Mouse (Mus musculus): ENCODE data around the gene Pakap. TPM values are rescaled to one million over a fixed set of nuclear protein-coding genes. Genes with fewer than 3 reads are reported as not detected.

Pakap gene
- polyA plus RNA-seq, 1 experiment from 2014 or later: 10.5 TPM

DNA sequence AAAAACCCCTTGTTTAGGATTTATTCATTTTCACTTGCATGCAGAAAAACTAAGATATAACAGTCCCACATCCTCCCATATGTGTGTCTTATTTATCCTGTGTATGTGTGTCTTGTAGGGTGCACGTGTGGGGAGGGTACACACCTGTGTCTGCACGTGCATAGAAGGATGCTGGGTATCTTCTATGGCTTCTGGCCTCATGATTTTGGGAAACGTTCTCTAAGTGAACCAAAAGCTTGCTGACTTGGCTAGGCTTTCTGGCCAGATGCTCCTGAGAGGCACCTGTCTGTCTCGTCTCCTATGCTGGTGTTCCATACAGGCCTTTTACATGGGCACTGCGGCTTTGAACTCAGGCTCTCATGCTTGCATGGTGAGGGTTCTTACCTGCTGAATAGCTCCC is 254.7 kb downstream of the Pakap start:
- Histone ChIP-seq H3K4me2 (no peak overlapping the region), H3K27ac (replicated peaks) (no peak overlapping the region; the same call in 1 of the 2 replicates), H3K4me1 (replicated peaks) (peaks cover 36% of the 10 kb centered on the region), H3K4me3 (no peak overlapping the region), H3K36me3 (no peaks in the 10 kb centered on the region), H3K27me3 (no peaks in the 10 kb centered on the region), H3K9ac (no peak overlapping the region), H3K9me3 (no peaks in the 10 kb centered on the region)
- 85% methylated on average over 5 of the region's 5 CpGs for WGBS
- no peak for ATAC-seq (ENCODE audit: low FRiP score, low read depth)

GRCm38 (mm10) chr4:57824626-57825240 is 256.8 kb downstream of the Pakap start:
- 12% methylated on average over 8 of the region's 8 CpGs for WGBS
- Histone ChIP-seq H3K4me2 (no peak overlapping the region), H3K4me3 (no peak overlapping the region), H3K27ac (replicated peaks) (no peak overlapping the region), H3K9me3 (no peaks in the 10 kb centered on the region), H3K9ac (no peak overlapping the region), H3K36me3 (no peaks in the 10 kb centered on the region), H3K27me3 (no peaks in the 10 kb centered on the region), H3K4me1 (replicated peaks) (peaks cover 36% of the 10 kb centered on the region)
- ATAC-seq (ENCODE audit: low FRiP score, low read depth): no peak

DNA sequence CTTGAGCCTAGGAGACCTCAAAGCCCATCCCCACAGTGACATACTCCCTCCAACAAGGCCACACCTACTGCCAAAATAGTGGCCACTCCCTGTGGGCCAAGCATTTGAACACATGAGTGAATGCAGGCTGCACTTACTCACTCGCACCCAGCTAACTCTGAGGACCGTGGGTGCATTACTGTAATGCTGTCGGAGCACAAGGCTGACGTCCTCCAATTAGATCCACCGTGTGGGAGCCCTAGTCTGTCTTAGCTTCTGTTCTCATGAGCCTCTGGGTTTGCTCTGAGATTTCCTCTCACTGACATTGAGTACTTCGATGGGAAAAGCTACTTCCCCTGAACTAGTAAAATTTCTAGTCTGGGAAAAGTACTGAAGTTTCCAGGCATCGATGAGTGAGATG is 258.3 kb downstream of the Pakap start:
- Histone ChIP-seq H3K36me3 (no peaks in the 10 kb centered on the region), H3K9me3 (no peaks in the 10 kb centered on the region), H3K4me2 (no peak overlapping the region), H3K9ac (no peak overlapping the region), H3K4me3 (no peak overlapping the region), H3K27me3 (no peaks in the 10 kb centered on the region), H3K27ac (replicated peaks) (no peak overlapping the region), H3K4me1 (replicated peaks) (peaks cover 39% of the 10 kb centered on the region)
- ATAC-seq (ENCODE audit: low FRiP score, low read depth): no peak
- WGBS: 88% methylated on average over 7 of the region's 7 CpGs

DNA sequence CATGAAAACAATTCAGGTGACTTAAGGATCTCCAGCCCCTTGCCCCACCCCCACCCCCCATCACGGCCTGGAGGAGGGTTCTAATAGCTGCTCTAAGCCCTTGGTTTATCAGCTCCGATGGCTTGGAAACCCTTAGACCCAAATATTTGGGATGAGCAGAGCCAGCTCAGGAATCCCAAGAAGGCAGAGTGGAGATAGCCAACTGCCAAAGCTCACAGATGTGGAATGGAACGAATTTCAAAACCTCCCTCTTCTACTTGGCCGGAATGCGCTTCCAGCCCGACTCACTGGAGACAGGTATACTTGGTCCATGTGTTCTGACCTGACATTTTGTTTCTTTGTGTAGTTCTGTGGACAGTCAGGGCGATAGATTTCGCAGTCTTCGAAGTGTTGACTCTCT is 261.2 kb downstream of the Pakap start:
- H3K4me2 ChIP-seq: no peak overlapping the region
- no peak overlapping the region for H3K4me3 ChIP-seq
- ATAC-seq (ENCODE audit: low FRiP score, low read depth): no peak
- no peaks in the 10 kb centered on the region for H3K9me3 ChIP-seq
- 79% methylated on average over 9 of the region's 9 CpGs for WGBS
- no peaks in the 10 kb centered on the region for H3K27me3 ChIP-seq
- H3K4me1 ChIP-seq (replicated peaks): peaks cover 28% of the 10 kb centered on the region
- H3K27ac ChIP-seq (replicated peaks): no peak overlapping the region
- no peak overlapping the region for H3K9ac ChIP-seq
- H3K36me3 ChIP-seq: no peaks in the 10 kb centered on the region

DNA sequence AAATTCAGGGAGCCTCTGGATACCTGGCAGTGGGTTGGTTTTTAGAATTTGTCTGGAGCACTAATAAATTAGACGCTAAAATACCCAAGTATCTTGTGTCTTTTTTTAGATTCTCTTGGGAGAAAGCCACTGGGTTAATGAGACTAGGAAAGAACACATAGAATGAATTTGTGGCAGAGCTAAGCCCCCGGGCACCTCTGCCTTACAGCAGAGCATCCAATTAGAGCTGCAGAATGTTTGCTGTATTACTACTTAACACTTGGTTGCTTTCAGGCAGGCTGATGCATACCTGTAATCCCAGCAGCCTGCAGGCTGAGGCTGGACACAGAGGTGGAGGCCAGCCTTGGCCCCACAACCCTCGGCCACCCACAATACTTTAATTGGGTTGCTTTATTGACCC is 261.8 kb downstream of the Pakap start:
- Histone ChIP-seq H3K9me3 (no peaks in the 10 kb centered on the region), H3K4me3 (no peak overlapping the region), H3K27ac (replicated peaks) (no peak overlapping the region), H3K27me3 (no peaks in the 10 kb centered on the region), H3K4me1 (replicated peaks) (peaks cover 22% of the 10 kb centered on the region), H3K4me2 (no peak overlapping the region), H3K36me3 (no peaks in the 10 kb centered on the region), H3K9ac (no peak overlapping the region)
- ATAC-seq (ENCODE audit: low FRiP score, low read depth): no peak
- WGBS: 58% methylated on average over 3 of the region's 3 CpGs

GRCm38 (mm10) chr4:57832318-57832717 is 264.3 kb downstream of the Pakap start:
- WGBS: 56% methylated on average over 7 of the region's 7 CpGs
- Histone ChIP-seq H3K36me3 (no peaks in the 10 kb centered on the region), H3K4me1 (replicated peaks) (peaks cover 14% of the 10 kb centered on the region; the same call in 1 of the 2 replicates)

GRCm38 (mm10) chr4:57833060-57833459 is 265.1 kb downstream of the Pakap start:
- no peak overlapping the region for H3K27ac ChIP-seq (replicated peaks)
- ATAC-seq (ENCODE audit: low FRiP score, low read depth): no peak
- H3K9me3 ChIP-seq: no peaks in the 10 kb centered on the region
- H3K9ac ChIP-seq: no peak overlapping the region
- no peak overlapping the region for H3K4me2 ChIP-seq
- H3K4me3 ChIP-seq: no peak overlapping the region
- H3K36me3 ChIP-seq: no peaks in the 10 kb centered on the region
- WGBS: 65% methylated on average over 4 of the region's 4 CpGs
- H3K4me1 ChIP-seq (replicated peaks): peaks cover 14% of the 10 kb centered on the region; the same call in 1 of the 2 replicates
- no peaks in the 10 kb centered on the region for H3K27me3 ChIP-seq

More at GRCm38 (mm10) chr4:57832318-57832717, 264.3 kb downstream of the Pakap start:
- no peak overlapping the region for H3K4me3 ChIP-seq
- H3K27ac ChIP-seq (replicated peaks): no peak overlapping the region
- no peak overlapping the region for H3K9ac ChIP-seq
- H3K27me3 ChIP-seq: no peaks in the 10 kb centered on the region
- ATAC-seq (ENCODE audit: low FRiP score, low read depth): no peak
- no peaks in the 10 kb centered on the region for H3K9me3 ChIP-seq
- no peak overlapping the region for H3K4me2 ChIP-seq

DNA sequence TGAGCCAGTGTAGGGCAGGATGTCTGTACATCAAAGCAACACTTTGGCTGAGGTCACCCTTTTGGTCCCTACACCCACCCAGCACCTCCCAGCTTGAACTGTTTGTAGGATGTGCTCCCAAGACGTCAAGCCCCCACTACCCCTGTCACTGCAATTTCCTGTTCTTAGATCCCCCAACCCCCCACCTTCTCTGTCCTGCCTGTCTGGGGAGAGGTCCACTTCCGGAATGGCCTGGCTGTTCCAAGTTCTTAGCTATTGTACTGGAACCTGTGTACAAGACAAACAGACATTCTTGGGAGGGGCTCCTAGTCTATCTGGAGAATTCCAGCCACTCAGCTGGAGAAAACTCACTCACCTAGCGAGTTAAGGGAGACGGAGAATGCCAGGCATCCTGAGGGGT is 266.2 kb downstream of the Pakap start:
- WGBS: 77% methylated on average over 4 of the region's 4 CpGs
- ATAC-seq (ENCODE audit: low FRiP score, low read depth): no peak
- Histone ChIP-seq H3K27me3 (no peaks in the 10 kb centered on the region), H3K36me3 (no peaks in the 10 kb centered on the region), H3K9ac (no peak overlapping the region), H3K4me1 (replicated peaks) (peaks cover 14% of the 10 kb centered on the region; the same call in 1 of the 2 replicates), H3K4me3 (no peak overlapping the region), H3K9me3 (no peaks in the 10 kb centered on the region), H3K4me2 (no peak overlapping the region), H3K27ac (replicated peaks) (no peak overlapping the region)

DNA sequence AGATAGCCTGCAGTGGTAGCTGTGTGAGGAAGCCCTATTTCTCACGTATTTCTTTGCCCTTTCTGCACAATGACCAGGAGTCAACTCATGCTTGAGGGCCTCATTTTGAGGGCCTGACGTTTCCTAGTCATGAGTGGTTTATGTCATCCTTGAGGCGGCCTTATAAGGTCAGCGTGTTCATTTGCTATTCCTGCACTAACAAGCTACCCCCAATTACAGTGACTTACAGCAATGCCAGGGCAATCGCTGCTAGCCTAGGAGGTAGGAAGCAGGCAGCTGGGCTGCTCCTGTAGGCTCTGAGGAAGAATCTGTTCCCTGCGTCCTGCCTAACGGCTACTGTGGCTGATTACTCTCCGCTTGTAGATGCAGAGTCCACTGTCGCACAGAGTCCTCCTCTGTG is 269.1 kb downstream of the Pakap start:
- Histone ChIP-seq H3K27ac (replicated peaks) (no peak overlapping the region), H3K4me2 (no peak overlapping the region), H3K27me3 (no peaks in the 10 kb centered on the region), H3K9me3 (no peaks in the 10 kb centered on the region), H3K4me3 (no peak overlapping the region), H3K4me1 (replicated peaks) (peaks cover 10% of the 10 kb centered on the region; the same call in 1 of the 2 replicates), H3K9ac (no peak overlapping the region), H3K36me3 (no peaks in the 10 kb centered on the region)
- 69% methylated on average over 9 of the region's 9 CpGs for WGBS
- no peak for ATAC-seq (ENCODE audit: low FRiP score, low read depth)

GRCm38 (mm10) chr4:57839343-57839742 is 271.4 kb downstream of the Pakap start:
- no peak overlapping the region for H3K27ac ChIP-seq (replicated peaks)
- no peaks in the 10 kb centered on the region for H3K9me3 ChIP-seq
- no peaks in the 10 kb centered on the region for H3K36me3 ChIP-seq
- no peaks in the 10 kb centered on the region for H3K4me1 ChIP-seq (replicated peaks)
- ATAC-seq (ENCODE audit: low FRiP score, low read depth): no peak
- no peak overlapping the region for H3K4me3 ChIP-seq
- H3K27me3 ChIP-seq: 0 out of 2 replicates have a peak, but pooled peaks cover 2% of the 10 kb centered on the region
- no peak overlapping the region for H3K9ac ChIP-seq
- no peak overlapping the region for H3K4me2 ChIP-seq
- WGBS: 74% methylated on average over 4 of the region's 4 CpGs

DNA sequence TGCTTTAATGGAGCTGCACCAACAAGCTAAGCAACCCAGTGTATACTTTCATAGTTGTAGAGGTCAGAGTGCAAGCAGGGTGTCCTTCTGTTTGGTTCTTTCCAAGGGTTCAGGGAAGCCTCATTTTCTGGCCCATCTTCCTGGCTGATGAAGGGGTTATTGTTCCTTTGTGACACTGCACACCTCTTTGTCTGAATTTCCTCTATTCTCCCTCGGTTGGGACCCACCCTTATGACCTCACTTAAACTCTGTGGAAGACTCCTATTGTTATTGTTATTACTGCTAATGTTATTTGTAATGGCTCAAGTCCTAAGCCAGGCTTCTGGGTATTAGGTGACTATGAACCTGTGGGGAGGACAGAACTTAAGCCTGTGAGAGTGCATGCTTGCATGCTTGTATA is 273.9 kb downstream of the Pakap start:
- 7% methylated on average over 1 of the region's 1 CpGs for WGBS
- Histone ChIP-seq H3K27me3 (0 out of 2 replicates have a peak, but pooled peaks cover 2% of the 10 kb centered on the region), H3K4me1 (replicated peaks) (peaks cover 16% of the 10 kb centered on the region), H3K27ac (replicated peaks) (no peak overlapping the region), H3K9me3 (no peaks in the 10 kb centered on the region), H3K4me3 (no peak overlapping the region), H3K36me3 (no peaks in the 10 kb centered on the region), H3K4me2 (no peak overlapping the region), H3K9ac (no peak overlapping the region)
- no peak for ATAC-seq (ENCODE audit: low FRiP score, low read depth)

GRCm38 (mm10) chr4:57842472-57843305 is 274.7 kb downstream of the Pakap start:
- H3K27me3 ChIP-seq: 0 out of 2 replicates have a peak, but pooled peaks cover 2% of the 10 kb centered on the region
- no peaks in the 10 kb centered on the region for H3K36me3 ChIP-seq
- no peak overlapping the region for H3K4me2 ChIP-seq
- H3K9me3 ChIP-seq: no peaks in the 10 kb centered on the region
- H3K9ac ChIP-seq: no peak overlapping the region
- peaks cover 24% of the 10 kb centered on the region for H3K4me1 ChIP-seq (replicated peaks)
- ATAC-seq (ENCODE audit: low FRiP score, low read depth): no peak
- no peak overlapping the region for H3K27ac ChIP-seq (replicated peaks)
- WGBS: 76% methylated on average over 11 of the region's 11 CpGs
- H3K4me3 ChIP-seq: no peak overlapping the region
